ENCODE assay signal across 26 mouse cellular contexts in the genomic region with DNA sequence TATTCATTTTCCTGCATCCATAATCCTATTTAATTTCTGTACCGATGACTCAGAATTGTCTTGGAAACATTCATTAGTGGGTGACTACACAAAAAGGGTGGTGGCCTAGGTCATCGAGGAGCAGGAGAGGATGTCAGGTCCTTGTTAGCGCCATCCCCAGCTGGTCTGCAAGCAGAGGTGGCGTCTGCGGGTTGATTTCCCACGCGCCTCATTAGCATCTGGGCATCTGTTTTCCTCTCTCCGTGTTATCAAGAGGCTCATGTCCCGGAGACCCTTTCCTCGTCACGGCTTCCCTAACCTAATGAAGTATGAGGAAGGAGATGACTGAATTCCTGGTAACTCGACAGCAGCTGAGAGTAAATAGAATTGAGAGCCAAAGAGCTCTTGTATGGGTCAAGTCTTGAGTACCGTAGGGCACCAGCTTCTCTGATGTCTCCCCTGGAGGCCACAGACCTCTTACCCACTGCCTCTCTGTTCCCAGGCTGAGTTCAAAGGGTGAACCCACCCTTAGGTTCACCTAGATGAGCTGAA.
DNase-seq lines count a peak whose midpoint lies in the region; ATAC-seq and TF ChIP-seq lines count a peak whose summit lies in the region.
"Had no signal": no experiment of that assay in that cellular context is flagged by ENCODE, and none has a peak within 500 bp of the region (broad histone marks: within the 10 kb centered on the region; RNA-seq: fewer than 3 reads in every experiment).

No protein-coding gene starts in this region.

- H3K9ac ChIP-seq in hindbrain, embryonic 12.5 days = no peak overlapping the region
- H3K9ac ChIP-seq in hindbrain, embryonic 13.5 days = no peak overlapping the region
- no peak overlapping the region for H3K9ac ChIP-seq in stomach, postnatal 0 days (ENCODE audit: low read length)
- H3K9ac ChIP-seq: embryonic facial prominence, embryonic 12.5 days; heart, embryonic 12.5 days; kidney, embryonic 15.5 days; limb, embryonic 12.5 days; midbrain, embryonic 15.5 days; neural tube, embryonic 12.5 days had no signal

- no peak for TF ChIP-seq CTCF in stomach, postnatal 0 days (IDR thresholded peaks at IDR 0.05; ENCODE audit: low read depth)

- no peak overlapping the region for H3K4me3 ChIP-seq in hindbrain, embryonic 12.5 days
- H3K4me3 ChIP-seq in hindbrain, embryonic 13.5 days = no peak overlapping the region
- H3K4me3 ChIP-seq in stomach, postnatal 0 days (ENCODE audit: low read depth, low read length) = no peak overlapping the region
- H3K4me3 ChIP-seq: embryonic facial prominence, embryonic 12.5 days; gastrocnemius, adult 2 months; heart, embryonic 12.5 days; kidney, embryonic 15.5 days; left cerebral cortex, adult 2 months; limb, embryonic 12.5 days; midbrain, embryonic 15.5 days; neural tube, embryonic 12.5 days had no signal

- H3K36me3 ChIP-seq in hindbrain, embryonic 12.5 days = no peaks in the 10 kb centered on the region
- no peaks in the 10 kb centered on the region for H3K36me3 ChIP-seq in hindbrain, embryonic 13.5 days
- no peaks in the 10 kb centered on the region for H3K36me3 ChIP-seq in stomach, postnatal 0 days (ENCODE audit: control insufficient read depth, insufficient read depth, low read length)
- H3K36me3 ChIP-seq: embryonic facial prominence, embryonic 12.5 days; heart, embryonic 12.5 days; kidney, embryonic 15.5 days; limb, embryonic 12.5 days; midbrain, embryonic 15.5 days; neural tube, embryonic 12.5 days had no signal

- DNase-seq in lung, postnatal 25 days (ENCODE audit: low spot score) = peak; percentile 26
- no peak for DNase-seq in lung, postnatal 4 days
- DNase-seq in Muller cell, postnatal 12 days (ENCODE audit: inconsistent ontology term) = peak; percentile 39
- DNase-seq in lung, postnatal 36 days = peak; percentile 33
- DNase-seq in stomach, postnatal 0 days (ENCODE audit: low spot score) = no peak
- DNase-seq: adrenal gland, adult 8-10 months; B cell, adult 2 months; cerebellum, adult 9-10 months; embryo, embryonic 11 days; gastrocnemius, adult 2 months; gastrocnemius, postnatal 36 days; heart, adult 18-20 months; kidney, adult 18-20 months; kidney, postnatal 25 days; thymus, postnatal 4 days had no signal

- H3K27me3 ChIP-seq in hindbrain, embryonic 12.5 days = no peaks in the 10 kb centered on the region
- peaks cover 9% of the 10 kb centered on the region for H3K27me3 ChIP-seq in hindbrain, embryonic 13.5 days
- no peaks in the 10 kb centered on the region for H3K27me3 ChIP-seq in stomach, postnatal 0 days (ENCODE audit: control insufficient read depth, insufficient read depth, low read length)
- H3K27me3 ChIP-seq: embryonic facial prominence, embryonic 12.5 days; heart, embryonic 12.5 days; limb, embryonic 12.5 days; midbrain, embryonic 15.5 days had no signal

- WGBS in hindbrain, embryonic 12.5 days = 68% methylated on average over 13 of the region's 13 CpGs
- 48% methylated on average over 13 of the region's 13 CpGs for WGBS in hindbrain, embryonic 13.5 days
- WGBS in stomach, postnatal 0 days = 80% methylated on average over 13 of the region's 13 CpGs

- no peak overlapping the region for H3K4me2 ChIP-seq in hindbrain, embryonic 12.5 days (replicated peaks)
- no peak overlapping the region for H3K4me2 ChIP-seq in hindbrain, embryonic 13.5 days
- no peak overlapping the region for H3K4me2 ChIP-seq in stomach, postnatal 0 days (replicated peaks; ENCODE audit: low read depth)
- H3K4me2 ChIP-seq: embryonic facial prominence, embryonic 12.5 days; heart, embryonic 12.5 days; kidney, embryonic 15.5 days; limb, embryonic 12.5 days; midbrain, embryonic 15.5 days; neural tube, embryonic 12.5 days had no signal

- 0 out of 2 replicates have a peak, but pooled peaks have one; percentile 27 for ATAC-seq in hindbrain, embryonic 12.5 days (ENCODE audit: low FRiP score)
- no peak for ATAC-seq in hindbrain, embryonic 13.5 days (ENCODE audit: low FRiP score)
- ATAC-seq in stomach, postnatal 0 days (ENCODE audit: low FRiP score, low TSS enrichment) = no peak
- ATAC-seq: forebrain, embryonic 16.5 days; inflammation-experienced regulatory T-cells, adult 6 months; midbrain, embryonic 15.5 days had no signal

- TF ChIP-seq EP300 in stomach, postnatal 0 days (optimal IDR thresholded peaks at IDR 0.05) = no peak

- peaks cover 32% of the 10 kb centered on the region for H3K4me1 ChIP-seq in hindbrain, embryonic 12.5 days
- peaks cover 44% of the 10 kb centered on the region for H3K4me1 ChIP-seq in hindbrain, embryonic 13.5 days (replicated peaks)
- no peaks in the 10 kb centered on the region for H3K4me1 ChIP-seq in stomach, postnatal 0 days (replicated peaks; ENCODE audit: control insufficient read depth, insufficient read depth)

- H3K9me3 ChIP-seq in hindbrain, embryonic 12.5 days (replicated peaks) = no peaks in the 10 kb centered on the region
- H3K9me3 ChIP-seq in hindbrain, embryonic 13.5 days = no peaks in the 10 kb centered on the region
- H3K9me3 ChIP-seq in stomach, postnatal 0 days (ENCODE audit: control insufficient read depth, low read length) = no peaks in the 10 kb centered on the region
- H3K9me3 ChIP-seq: embryonic facial prominence, embryonic 12.5 days; heart, embryonic 12.5 days; kidney, embryonic 15.5 days; midbrain, embryonic 15.5 days; neural tube, embryonic 12.5 days had no signal

- no peak overlapping the region for H3K27ac ChIP-seq in hindbrain, embryonic 12.5 days
- no peak overlapping the region for H3K27ac ChIP-seq in hindbrain, embryonic 13.5 days
- no peak overlapping the region for H3K27ac ChIP-seq in stomach, postnatal 0 days (replicated peaks)
- H3K27ac ChIP-seq: embryonic facial prominence, embryonic 12.5 days; gastrocnemius, adult 2 months; kidney, embryonic 15.5 days; left cerebral cortex, adult 2 months; limb, embryonic 12.5 days; midbrain, embryonic 15.5 days; neural tube, embryonic 12.5 days had no signal

Comparison
In these comparisons a context has a peak if more than half of its experiments do, and no peak if none do; other contexts are left out.
1. DNase-seq: peak in lung, postnatal 25 days (single experiment), Muller cell, postnatal 12 days (single experiment) and lung, postnatal 36 days (single experiment); none in lung, postnatal 4 days (0 of 2) and stomach, postnatal 0 days (single experiment).